Mouse (Mus musculus): Measurements from ENCODE around the gene Cela2a. TPM values are rescaled to one million over a fixed set of nuclear protein-coding genes. Genes with fewer than 3 reads are reported as not detected.

Gene Cela2a
- total RNA-seq, 2 experiments from 2014 or later: not detected

- no peak for DNase-seq (ENCODE audit: low spot score in 2 of 2)
These were observed 56.3 kb downstream of the Cela2a start for GRCm38 (mm10) chr4:141769501-141770160.

- DNase-seq (ENCODE audit: low spot score in 2 of 2): peak in 1 of 2 experiments; percentile 44
These were observed 58.5 kb downstream of the Cela2a start for GRCm38 (mm10) chr4:141767353-141768036.

- DNase-seq (ENCODE audit: low spot score in 2 of 2): peak in 1 of 2 experiments; percentile 34
These were observed 59.1 kb downstream of the Cela2a start for GRCm38 (mm10) chr4:141766668-141767352.

DNA sequence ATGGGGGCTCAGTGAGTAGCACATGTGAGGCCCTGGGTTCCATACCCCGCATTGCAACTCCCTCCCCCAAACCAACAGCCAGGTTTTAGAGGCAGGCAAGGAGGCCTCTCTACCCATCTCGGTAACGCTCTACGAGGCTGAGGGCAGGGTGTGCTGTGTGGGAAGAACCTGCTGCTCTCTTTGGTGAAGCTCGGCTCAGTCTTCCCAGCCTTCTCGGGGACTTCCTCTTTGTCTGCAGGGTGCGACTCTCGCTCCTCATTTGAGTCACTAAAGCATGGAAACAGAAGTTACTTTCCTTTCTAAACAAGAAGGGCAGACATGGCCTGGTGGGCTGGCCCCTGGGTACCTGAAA lies 59.7 kb downstream of the Cela2a start:
- no peak for DNase-seq (ENCODE audit: low spot score in 2 of 2)

- no peak for DNase-seq (ENCODE audit: low spot score in 2 of 2)
These were observed 61.0 kb downstream of the Cela2a start for GRCm38 (mm10) chr4:141765008-141765407.

Other genes with a start within 250 kb of the Cela2a start
- gene Fblim1, start 220.1 kb downstream of the Cela2a start, total RNA-seq (2021): 10 to 100 TPM in 1 of 2 experiments, 1 to 10 TPM in 1; 7.4 to 10.6 TPM
- 1 to 10 TPM; 3.5 to 4.3 TPM for gene Tmem82, start 207.5 kb downstream of the Cela2a start, total RNA-seq (2021)
- 10 to 100 TPM; 21.4 to 26.7 TPM for gene Slc25a34, start 202.3 kb downstream of the Cela2a start, total RNA-seq (2021)
- 10 to 100 TPM; 32.9 to 35.5 TPM for gene Plekhm2, start 161.3 kb downstream of the Cela2a start, total RNA-seq (2021)
- 1 to 10 TPM; 3.6 to 5.1 TPM for gene Rsc1a1, start 140.6 kb downstream of the Cela2a start, total RNA-seq (2021)
- gene Ddi2, start 102.7 kb downstream of the Cela2a start, total RNA-seq (2021): 10 to 100 TPM; 42.4 to 50.2 TPM
- 1 to 10 TPM in 1 of 2 experiments, under 1 TPM in 1; 0.64 to 1.5 TPM for gene Agmat, start 79.5 kb downstream of the Cela2a start, total RNA-seq (2021)
- 10 to 100 TPM; 10.5 to 10.9 TPM for gene Dnajc16, start 35.2 kb downstream of the Cela2a start, total RNA-seq (2021)
- 10 to 100 TPM in 1 of 2 experiments, 1 to 10 TPM in 1; 9.3 to 10.8 TPM for gene Casp9, start 32.5 kb downstream of the Cela2a start, total RNA-seq (2021)
- not detected for gene Ctrc, start 20.2 kb upstream of the Cela2a start, total RNA-seq (2021)
- gene Efhd2, start 48.8 kb upstream of the Cela2a start, total RNA-seq (2021): 10 to 100 TPM; 60.6 to 68.0 TPM
- gene Fhad1, start 188.9 kb upstream of the Cela2a start, total RNA-seq (2021): 1 to 10 TPM; 6.4 to 6.7 TPM